Mouse (Mus musculus) testis, adult 2 months (tissue): ENCODE results near the gene B3galnt1.

Source experiments
- CTCF ChIP-seq: fragments of 200-500 bp; IDR thresholded peaks from 2 replicates; pipeline ENCODE4 v1.5.1; 2012; ENCODE audit warnings: low read depth, mild to moderate bottlenecking, inconsistent platforms, low read length, moderate library complexity; ENCODE audit not compliant: control insufficient read depth, insufficient read depth, insufficient replicate concordance
- POLR2A ChIP-seq: fragments of 200-500 bp; IDR thresholded peaks from 2 replicates; pipeline ENCODE4 v1.6.1; 2012; ENCODE audit warnings: low read depth, mild to moderate bottlenecking, inconsistent platforms, low read length, moderate library complexity; ENCODE audit not compliant: control insufficient read depth

DNA sequence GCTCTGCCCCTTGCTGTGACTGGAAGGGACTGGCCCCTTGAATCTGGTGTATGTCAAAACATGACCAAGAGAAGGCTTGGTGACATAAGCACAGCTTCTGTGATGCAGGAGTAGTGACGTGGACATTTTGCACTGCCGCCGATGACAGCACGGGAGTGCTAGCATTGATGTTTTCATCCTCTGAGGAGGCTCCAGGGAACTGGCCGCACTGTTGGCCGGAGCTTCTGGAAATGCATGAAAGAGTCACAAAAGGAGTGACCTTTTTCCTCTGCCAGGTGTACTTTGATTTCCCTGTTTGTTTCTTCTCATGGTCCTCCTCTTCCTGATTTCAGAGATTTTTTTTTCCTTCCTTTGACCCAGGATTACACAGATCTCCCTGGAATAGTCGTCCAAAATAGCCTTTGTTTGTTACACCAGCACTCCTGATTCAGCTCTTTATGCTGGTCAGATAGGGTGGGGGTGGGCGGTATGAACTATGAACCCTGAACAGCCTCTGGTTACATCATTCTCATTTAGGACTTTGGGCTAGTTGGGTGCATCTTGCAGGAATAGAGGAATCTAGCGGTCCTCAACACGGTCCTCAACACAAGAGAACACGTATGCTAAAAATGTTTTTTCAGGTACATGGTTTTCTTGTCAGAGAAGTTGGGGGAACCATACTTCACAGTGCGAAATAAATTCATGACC is 42.5 kb downstream of the B3galnt1 start:
- TF ChIP-seq CTCF = no peak
- no peak for TF ChIP-seq POLR2A
